Comparison of ENCODE assay signal across 22 mouse cellular contexts in genomic region chr17:74923101-74923500, GRCm38 (mm10).
DNase-seq lines count a peak whose midpoint lies in the region; ATAC-seq and TF ChIP-seq lines count a peak whose summit lies in the region.
"Had no signal": no experiment of that assay in that cellular context is flagged by ENCODE, and none has a peak within 500 bp of the region (broad histone marks: within the 10 kb centered on the region; RNA-seq: fewer than 3 reads in every experiment).

No protein-coding gene starts in this region.

- DNase-seq in kidney, postnatal 10 days, result peak; percentile 15
- no peak for DNase-seq in kidney, adult 2 months
- DNase-seq in lung, postnatal 0 days (ENCODE audit: low spot score), result peak; percentile 33
- DNase-seq in lung, postnatal 10 days, result no peak
- peak; percentile 22 for DNase-seq in yolk sac, embryonic 10.5 days (ENCODE audit: low spot score)
- no peak for DNase-seq in spleen, adult 18-20 months
- DNase-seq in heart, postnatal 36 days, result no peak
- DNase-seq: adrenal gland, adult 8-10 months; cerebellum, adult 2 months; cerebellum, postnatal 36 days; forebrain, postnatal 0 days; gastrocnemius, postnatal 14 days; kidney, postnatal 25 days; lung, adult 2 months; thymus, adult 2 months had no signal

- H3K36me3 ChIP-seq in kidney, adult 2 months (ENCODE audit: control insufficient read depth, insufficient read depth, low read length), result no peaks in the 10 kb centered on the region
- H3K36me3 ChIP-seq in lung, postnatal 0 days (ENCODE audit: insufficient read depth, low read length), result no peaks in the 10 kb centered on the region
- no peaks in the 10 kb centered on the region for H3K36me3 ChIP-seq in intestine, embryonic 16.5 days (ENCODE audit: control insufficient read depth, insufficient read depth, low read length)
- H3K36me3 ChIP-seq: embryonic facial prominence, embryonic 12.5 days; hindbrain, embryonic 10.5 days had no signal

- 40% methylated on average over 9 of the region's 9 CpGs for WGBS in kidney, adult 2 months
- WGBS in lung, postnatal 0 days, result 49% methylated on average over 9 of the region's 9 CpGs
- 25% methylated on average over 9 of the region's 9 CpGs for WGBS in intestine, embryonic 16.5 days

- H3K4me3 ChIP-seq in kidney, adult 2 months (ENCODE audit: insufficient read depth, low read depth, low read length), result no peak overlapping the region
- no peak overlapping the region for H3K4me3 ChIP-seq in lung, postnatal 0 days (ENCODE audit: low read depth, low read length)
- no peak overlapping the region for H3K4me3 ChIP-seq in intestine, embryonic 16.5 days (ENCODE audit: low read length)
- H3K4me3 ChIP-seq: embryonic facial prominence, embryonic 12.5 days; hindbrain, embryonic 10.5 days had no signal

- TF ChIP-seq POLR2A in kidney, adult 2 months (IDR thresholded peaks at IDR 0.05; ENCODE audit: low read depth, low read length), result no peak

- intact Hi-C loops in heart, postnatal 36 days (cut with DNase I), result no loop called here

- H3K27me3 ChIP-seq in kidney, adult 2 months (replicated peaks; ENCODE audit: control insufficient read depth, insufficient read depth, low read length), result no peaks in the 10 kb centered on the region
- no peaks in the 10 kb centered on the region for H3K27me3 ChIP-seq in lung, postnatal 0 days (replicated peaks; ENCODE audit: insufficient read depth, low read length)
- no peaks in the 10 kb centered on the region for H3K27me3 ChIP-seq in intestine, embryonic 16.5 days (replicated peaks; ENCODE audit: control insufficient read depth, insufficient read depth, low read length)
- H3K27me3 ChIP-seq: embryonic facial prominence, embryonic 12.5 days had no signal

- no peak overlapping the region for H3K27ac ChIP-seq in kidney, adult 2 months (ENCODE audit: insufficient read depth, low read depth, low read length)
- no peak overlapping the region for H3K27ac ChIP-seq in lung, postnatal 0 days (ENCODE audit: low read length)
- no peak overlapping the region for H3K27ac ChIP-seq in intestine, embryonic 16.5 days (ENCODE audit: low read length)
- H3K27ac ChIP-seq: embryonic facial prominence, embryonic 12.5 days; hindbrain, embryonic 10.5 days had no signal

- TF ChIP-seq EP300 in lung, postnatal 0 days (IDR thresholded peaks at IDR 0.05), result no peak

- no peaks in the 10 kb centered on the region for H3K4me1 ChIP-seq in kidney, adult 2 months (ENCODE audit: control insufficient read depth, insufficient read depth, low read length)
- no peaks in the 10 kb centered on the region for H3K4me1 ChIP-seq in lung, postnatal 0 days (ENCODE audit: insufficient read depth, low read depth, low read length)
- peaks cover 5% of the 10 kb centered on the region; the same call in 1 of the 2 replicates for H3K4me1 ChIP-seq in intestine, embryonic 16.5 days (ENCODE audit: control insufficient read depth, insufficient read depth, low read length)

- peak; percentile 27; the same call in 1 of the 2 replicates for ATAC-seq in lung, postnatal 0 days
- ATAC-seq in intestine, embryonic 16.5 days, result peak; percentile 38
- ATAC-seq: activated CD4-positive, CD25-positive, alpha-beta regulatory T cell, adult 4 months; forebrain, postnatal 0 days; hindbrain, embryonic 16.5 days had no signal

- H3K9ac ChIP-seq in lung, postnatal 0 days (replicated peaks; ENCODE audit: low read depth), result no peak overlapping the region
- H3K9ac ChIP-seq in intestine, embryonic 16.5 days (ENCODE audit: low read depth, low read length), result no peak overlapping the region
- H3K9ac ChIP-seq: embryonic facial prominence, embryonic 12.5 days; forebrain, postnatal 0 days had no signal

- TF ChIP-seq CTCF in kidney, adult 2 months (conservative IDR thresholded peaks at IDR 0.05; ENCODE audit: insufficient read depth, insufficient read length, low read depth, low read length), result no peak
- no peak for TF ChIP-seq CTCF in lung, postnatal 0 days (IDR thresholded peaks at IDR 0.05)

- no peak overlapping the region for H3K4me2 ChIP-seq in lung, postnatal 0 days (replicated peaks; ENCODE audit: low read depth, low read length)
- H3K4me2 ChIP-seq in intestine, embryonic 16.5 days (ENCODE audit: low read depth, low read length), result no peak overlapping the region
- H3K4me2 ChIP-seq: embryonic facial prominence, embryonic 12.5 days; heart, embryonic 11.5 days; midbrain, embryonic 11.5 days had no signal

- H3K9me3 ChIP-seq in lung, postnatal 0 days (ENCODE audit: low read length), result no peaks in the 10 kb centered on the region
- no peaks in the 10 kb centered on the region for H3K9me3 ChIP-seq in intestine, embryonic 16.5 days (ENCODE audit: control insufficient read depth, low read length)
- H3K9me3 ChIP-seq: embryonic facial prominence, embryonic 12.5 days; hindbrain, embryonic 10.5 days had no signal

Comparison
In these comparisons a context has a peak if more than half of its experiments do, and no peak if none do; other contexts are left out.
1. DNase-seq: peak in kidney, postnatal 10 days (single experiment), lung, postnatal 0 days (single experiment) and yolk sac, embryonic 10.5 days (single experiment); none in kidney, adult 2 months (single experiment), lung, postnatal 10 days (single experiment), spleen, adult 18-20 months (0 of 2) and heart, postnatal 36 days (0 of 2).